Mouse (Mus musculus) spleen, adult 18-20 months (tissue): Measurements from ENCODE around the gene Lrrc45.

Experiments used
- DNase-seq, 2 experiments: peaks; one replicate each; pipeline ENCODE4 v3.0.0; 2022; ENCODE audit warnings: mixed read lengths in 2 of 2

The Lrrc45 gene

GRCm38 (mm10) chr11:120704486-120705325 is 9.0 kb upstream of the Lrrc45 start:
- no peak for DNase-seq

GRCm38 (mm10) chr11:120706120-120706519 is 7.6 kb upstream of the Lrrc45 start:
- no peak for DNase-seq

GRCm38 (mm10) chr11:120707225-120707624 is 6.5 kb upstream of the Lrrc45 start:
- DNase-seq, result no peak

GRCm38 (mm10) chr11:120707969-120708368 is 5.8 kb upstream of the Lrrc45 start:
- no peak for DNase-seq

- no peak for DNase-seq
Observed at GRCm38 (mm10) chr11:120709551-120709950, 4.2 kb upstream of the Lrrc45 start.

GRCm38 (mm10) chr11:120710672-120711071 is 3.1 kb upstream of the Lrrc45 start:
- DNase-seq, result no peak

- no peak for DNase-seq
Observed at GRCm38 (mm10) chr11:120711980-120712604, 1.6 kb upstream of the Lrrc45 start.

- peak; percentile 32 to 61 for DNase-seq
Observed at GRCm38 (mm10) chr11:120712771-120713568, 755 bp upstream of the Lrrc45 start.

- DNase-seq, result no peak
Observed at GRCm38 (mm10) chr11:120714546-120714945, 821 bp downstream of the Lrrc45 start.

- no peak for DNase-seq
Observed at GRCm38 (mm10) chr11:120715131-120715530, 1.4 kb downstream of the Lrrc45 start.

GRCm38 (mm10) chr11:120719242-120719641 is 5.5 kb downstream of the Lrrc45 start:
- DNase-seq, result no peak

- no peak for DNase-seq
Observed at GRCm38 (mm10) chr11:120719841-120720376, 6.2 kb downstream of the Lrrc45 start.

- peak; percentile 82 to 93 for DNase-seq
Observed at GRCm38 (mm10) chr11:120720450-120720849, 6.7 kb downstream of the Lrrc45 start.

- DNase-seq, result peak in 1 of 2 experiments; percentile 59
Observed at GRCm38 (mm10) chr11:120721124-120722066, 7.7 kb downstream of the Lrrc45 start, which contains the start of gene Rac3. Gene Rac3 (plus strand): TSS chr11:120721470.

- no peak for DNase-seq
Observed at GRCm38 (mm10) chr11:120722067-120722630, 8.4 kb downstream of the Lrrc45 start.

- no peak for DNase-seq
Observed at GRCm38 (mm10) chr11:120722761-120723382, 9.1 kb downstream of the Lrrc45 start.

- no peak for DNase-seq
Observed at GRCm38 (mm10) chr11:120723509-120723908, 9.8 kb downstream of the Lrrc45 start.

GRCm38 (mm10) chr11:120726243-120727168 is 12.8 kb downstream of the Lrrc45 start:
- DNase-seq, result no peak

- peak; percentile 71 to 74 for DNase-seq
Observed at GRCm38 (mm10) chr11:120727169-120727527, 13.4 kb downstream of the Lrrc45 start, which contains the start of gene Dcxr. Gene Dcxr (minus strand): TSS chr11:120727281.

- no peak for DNase-seq
Observed at GRCm38 (mm10) chr11:120727564-120727963, 13.8 kb downstream of the Lrrc45 start.
